Mouse (Mus musculus) mesoderm, embryonic 11.5 days (tissue): Measurements from ENCODE around the gene Slc5a2.

ENCODE experiments used
- DNase-seq: peaks from one replicate; pipeline ENCODE4 v3.0.0-alpha.2; 2012; ENCODE audit warnings: low read depth, low spot score

The Slc5a2 gene

GRCm38 (mm10) chr7:128265411-128265810 lies at the start of gene Slc5a2:
TSS of gene Slc5a2 (plus strand) at chr7:128265657.
- DNase-seq, result no peak

DNA sequence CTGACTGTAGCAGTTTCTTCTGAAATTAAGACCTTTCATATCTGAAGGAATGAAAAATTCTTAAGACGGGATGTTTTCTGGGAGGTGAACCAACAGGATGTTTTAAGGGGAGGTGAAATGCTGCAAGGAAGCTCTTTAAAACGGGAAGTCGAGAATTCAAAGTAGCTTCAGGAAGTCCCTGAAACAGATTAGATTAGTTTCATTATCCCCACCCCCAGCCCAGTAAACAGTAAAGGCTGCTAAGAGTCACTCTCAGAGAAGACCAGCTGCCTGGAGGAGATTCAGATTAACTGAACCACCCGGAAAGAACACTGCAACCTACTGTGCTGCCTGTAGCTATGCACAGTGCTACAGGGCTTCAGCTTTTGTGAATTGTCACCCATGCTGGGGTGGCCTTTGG lies 45.5 kb upstream of the Slc5a2 start:
- no peak for DNase-seq

DNA sequence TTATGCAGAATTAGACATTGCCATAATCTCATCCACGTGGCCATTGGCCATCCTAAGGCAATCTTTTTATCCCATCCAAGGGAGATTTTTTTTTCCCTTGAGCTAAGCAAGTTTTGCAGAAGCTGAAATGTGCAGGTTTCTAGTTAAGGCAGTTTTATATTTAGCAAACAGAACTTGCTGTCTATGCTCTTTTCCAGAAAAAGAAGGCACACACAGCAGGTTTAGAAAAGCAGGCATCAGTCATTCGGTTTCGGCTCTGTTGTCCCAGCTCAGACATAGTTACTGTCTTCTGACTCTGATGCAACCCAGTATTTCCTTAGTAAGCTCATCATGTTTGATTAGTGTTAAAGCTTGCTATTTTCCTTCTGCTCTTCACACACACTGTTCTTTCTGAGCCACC lies 44.5 kb upstream of the Slc5a2 start:
- DNase-seq, result no peak

- peak; percentile 28 for DNase-seq
Measured at GRCm38 (mm10) chr7:128231741-128232140, 33.7 kb upstream of the Slc5a2 start.

DNA sequence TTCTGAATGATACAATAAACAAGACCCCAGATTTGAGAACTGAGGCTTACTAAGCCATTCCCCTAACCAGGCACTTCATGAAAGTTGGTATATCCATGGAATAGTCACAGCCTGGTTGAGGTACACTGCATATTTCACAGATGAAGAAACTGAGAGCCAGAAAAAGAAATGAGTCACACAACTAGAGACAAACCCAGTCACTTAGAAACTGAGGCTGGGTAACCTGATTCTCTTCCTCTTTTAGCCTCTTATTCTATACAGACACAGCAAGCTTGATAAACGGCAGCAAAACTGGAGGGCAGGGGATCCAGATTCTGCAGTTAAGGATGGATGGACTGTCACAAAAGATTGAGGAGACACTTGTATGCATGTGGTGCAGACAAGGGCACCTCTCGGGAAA lies 30.7 kb upstream of the Slc5a2 start:
- no peak for DNase-seq

DNA sequence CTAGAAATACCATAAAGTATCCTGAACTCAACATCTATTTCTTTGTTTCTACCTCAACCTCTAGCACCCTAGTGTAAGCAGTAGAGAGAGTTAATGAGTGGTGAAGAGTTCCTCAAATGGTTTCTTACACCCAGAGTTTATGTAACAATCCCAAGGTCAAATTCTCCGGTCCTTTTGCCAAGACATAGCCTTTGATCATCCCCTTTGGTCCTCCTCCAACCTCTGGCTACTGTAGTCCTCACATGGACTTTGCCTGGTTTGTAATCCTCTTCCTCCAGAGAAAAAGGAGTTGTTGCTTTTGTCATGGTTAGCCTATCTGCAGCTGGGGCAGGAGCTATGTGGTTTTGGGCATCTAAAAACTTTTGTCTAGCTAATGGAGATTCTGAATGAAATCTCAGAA lies 30.0 kb upstream of the Slc5a2 start:
- DNase-seq, result no peak

DNA sequence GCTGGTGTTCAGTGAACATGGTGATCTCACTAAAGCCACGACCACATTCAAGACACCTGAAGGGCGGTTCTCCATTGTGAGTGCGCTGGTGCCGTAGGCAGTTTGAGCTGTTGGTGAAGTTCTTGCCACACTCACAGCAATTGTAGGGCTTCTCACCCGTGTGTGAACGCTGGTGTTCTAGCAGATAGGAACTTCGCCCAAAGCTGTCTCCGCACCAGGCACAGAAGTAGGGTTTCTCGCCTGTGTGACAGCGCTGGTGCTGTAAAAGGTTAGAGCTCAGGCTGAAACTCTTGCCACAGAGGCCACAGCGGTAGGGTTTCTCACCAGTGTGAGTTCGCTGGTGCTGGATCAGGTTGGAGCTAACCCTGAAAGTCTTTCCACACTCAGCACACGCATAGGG lies 29.0 kb upstream of the Slc5a2 start:
- DNase-seq, result no peak

- peak; percentile 86 for DNase-seq
Measured at GRCm38 (mm10) chr7:128236856-128237592, 28.4 kb upstream of the Slc5a2 start, which contains the start of gene Armc5. TSS of gene Armc5 (plus strand) at chr7:128237342.

GRCm38 (mm10) chr7:128237593-128237926 lies 27.9 kb upstream of the Slc5a2 start:
- DNase-seq, result no peak

GRCm38 (mm10) chr7:128237927-128238778 lies 27.3 kb upstream of the Slc5a2 start, which contains the start of gene 9130023H24Rik:
TSS of gene 9130023H24Rik (minus strand) at chr7:128238031.
- DNase-seq, result peak; percentile 100

GRCm38 (mm10) chr7:128238991-128239390 lies 26.5 kb upstream of the Slc5a2 start:
- DNase-seq, result peak; percentile 56

GRCm38 (mm10) chr7:128240131-128240784 lies 25.2 kb upstream of the Slc5a2 start:
- DNase-seq, result no peak

- no peak for DNase-seq
Measured at GRCm38 (mm10) chr7:128242331-128242730, 23.1 kb upstream of the Slc5a2 start.

DNA sequence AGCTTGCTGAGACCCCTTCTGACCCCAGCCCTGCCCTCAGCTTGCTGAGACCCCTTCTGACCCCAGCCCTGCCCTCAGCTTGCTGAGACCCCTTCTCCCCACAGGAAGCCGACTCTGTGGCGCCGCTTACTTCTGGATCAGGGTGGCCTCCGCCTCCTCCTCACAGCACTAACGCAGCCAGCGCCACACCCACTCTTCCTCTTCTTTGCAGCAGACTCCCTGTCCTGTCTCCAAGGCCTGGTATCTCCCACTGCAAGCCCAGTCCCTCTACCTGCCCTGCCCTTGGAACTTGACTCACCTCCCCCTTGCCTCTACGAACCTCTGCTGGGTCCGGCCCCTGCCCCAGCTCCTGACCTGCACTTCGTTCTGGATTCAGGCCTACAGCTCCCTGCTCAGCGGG lies 21.5 kb upstream of the Slc5a2 start:
- no peak for DNase-seq

DNA sequence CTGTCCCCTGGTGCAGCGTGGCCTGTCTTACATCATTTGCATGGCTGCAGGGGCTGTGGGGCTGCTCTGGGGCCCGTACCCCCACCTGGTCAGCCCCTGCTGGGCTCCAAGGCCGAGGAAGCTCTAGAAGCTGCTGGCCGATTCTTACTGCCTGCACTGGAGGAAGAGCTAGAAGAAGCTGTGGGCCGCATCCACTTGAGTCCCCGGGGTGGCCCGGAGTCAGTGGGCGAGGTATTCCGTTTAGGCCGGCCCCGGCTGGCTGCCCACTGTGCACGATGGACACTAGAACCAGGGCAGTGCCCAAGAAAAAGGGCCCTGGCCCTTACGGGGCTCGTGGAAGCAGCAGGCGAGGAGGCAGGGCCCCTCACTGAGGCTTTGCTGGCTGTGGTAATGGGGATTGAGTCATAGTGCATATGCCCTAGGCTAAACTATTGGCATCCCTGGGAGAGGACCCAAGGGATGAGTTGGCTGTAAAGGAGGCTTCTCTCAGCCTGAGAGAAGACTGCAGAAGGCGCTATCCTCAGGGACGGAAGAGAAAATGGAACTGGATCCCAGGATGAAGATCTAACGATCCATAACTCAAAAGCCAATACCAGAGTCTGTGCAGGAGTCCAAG lies 20.9 kb upstream of the Slc5a2 start:
- DNase-seq, result no peak

- no peak for DNase-seq
Measured at GRCm38 (mm10) chr7:128245547-128245946, 19.9 kb upstream of the Slc5a2 start.

GRCm38 (mm10) chr7:128246496-128247391 lies 18.7 kb upstream of the Slc5a2 start, which contains the start of gene Tgfb1i1:
TSS of gene Tgfb1i1 (plus strand) at chr7:128246812.
- peak; percentile 41 for DNase-seq

- DNase-seq, result peak; percentile 89
Measured at GRCm38 (mm10) chr7:128247443-128247842, 18.0 kb upstream of the Slc5a2 start.

- DNase-seq, result no peak
Measured at GRCm38 (mm10) chr7:128248081-128249042, 17.1 kb upstream of the Slc5a2 start.

- no peak for DNase-seq
Measured at GRCm38 (mm10) chr7:128249998-128250397, 15.5 kb upstream of the Slc5a2 start.
